Mouse (Mus musculus): ENCODE measurements around the gene Pank4. TPM values are rescaled to one million over a fixed set of nuclear protein-coding genes. Genes with fewer than 3 reads are reported as not detected.
A peak's percentile ranks its signal among the peaks of the same experiment; 100 is the strongest.

Gene Pank4
- polyA plus RNA-seq, 1 experiment from 2014 or later = 42.0 TPM

- ATAC-seq = no peak
- Histone ChIP-seq H3K27me3 (peaks cover 23% of the 10 kb centered on the region), H3K9me3 (no peaks in the 10 kb centered on the region), H3K36me3 (peaks cover 52% of the 10 kb centered on the region), H3K4me1 (replicated peaks) (peaks cover 22% of the 10 kb centered on the region), H3K9ac (replicated peaks) (no peak overlapping the region), H3K4me2 (replicated peaks) (no peak overlapping the region), H3K4me3 (replicated peaks) (no peak overlapping the region), H3K27ac (no peak overlapping the region)
- WGBS = 87% methylated on average over 6 of the region's 6 CpGs
Measured at GRCm38 (mm10) chr4:154981076-154981475, 17.2 kb downstream of the Pank4 start.

GRCm38 (mm10) chr4:154981530-154981929, 17.6 kb downstream of the Pank4 start:
- peak; percentile 68 for ATAC-seq
- Histone ChIP-seq H3K36me3 (peaks cover 47% of the 10 kb centered on the region), H3K4me3 (replicated peaks) (no peak overlapping the region), H3K4me1 (replicated peaks) (peaks cover 26% of the 10 kb centered on the region), H3K9me3 (no peaks in the 10 kb centered on the region), H3K27ac (no peak overlapping the region), H3K27me3 (peaks cover 23% of the 10 kb centered on the region), H3K4me2 (replicated peaks) (no peak overlapping the region), H3K9ac (replicated peaks) (no peak overlapping the region)
- 43% methylated on average over 7 of the region's 7 CpGs for WGBS

GRCm38 (mm10) chr4:154982247-154983120, 18.6 kb downstream of the Pank4 start:
- Histone ChIP-seq H3K4me1 (replicated peaks) (peaks cover 26% of the 10 kb centered on the region), H3K9ac (replicated peaks) (no peak overlapping the region), H3K36me3 (peaks cover 38% of the 10 kb centered on the region), H3K4me2 (replicated peaks) (no peak overlapping the region), H3K9me3 (no peaks in the 10 kb centered on the region), H3K27me3 (peaks cover 25% of the 10 kb centered on the region), H3K27ac (no peak overlapping the region), H3K4me3 (replicated peaks) (no peak overlapping the region)
- no peak for ATAC-seq
- 81% methylated on average over 19 of the region's 19 CpGs for WGBS

- Histone ChIP-seq H3K9ac (replicated peaks) (peak overlapping the region; percentile 29; the same call in 1 of the 2 replicates), H3K9me3 (no peaks in the 10 kb centered on the region), H3K27ac (no peak overlapping the region), H3K27me3 (peaks cover 25% of the 10 kb centered on the region), H3K4me2 (replicated peaks) (no peak overlapping the region), H3K4me3 (replicated peaks) (no peak overlapping the region), H3K4me1 (replicated peaks) (peaks cover 26% of the 10 kb centered on the region), H3K36me3 (peaks cover 25% of the 10 kb centered on the region)
- 16% methylated on average over 24 of the region's 24 CpGs for WGBS
- no peak for ATAC-seq
Measured at GRCm38 (mm10) chr4:154983767-154984166, 19.8 kb downstream of the Pank4 start.

GRCm38 (mm10) chr4:154985151-154985777, 21.3 kb downstream of the Pank4 start:
- Histone ChIP-seq H3K36me3 (peaks cover 10% of the 10 kb centered on the region), H3K27ac (no peak overlapping the region), H3K9ac (replicated peaks) (no peak overlapping the region), H3K4me2 (replicated peaks) (no peak overlapping the region), H3K4me1 (replicated peaks) (peaks cover 26% of the 10 kb centered on the region), H3K9me3 (no peaks in the 10 kb centered on the region), H3K4me3 (replicated peaks) (no peak overlapping the region), H3K27me3 (peaks cover 25% of the 10 kb centered on the region)
- WGBS = 54% methylated on average over 5 of the region's 5 CpGs
- ATAC-seq = no peak

- peak; percentile 14 for ATAC-seq
Measured at GRCm38 (mm10) chr4:154986096-154986495, 22.2 kb downstream of the Pank4 start.

GRCm38 (mm10) chr4:154986750-154987149, 22.8 kb downstream of the Pank4 start:
- H3K27me3 ChIP-seq = peaks cover 25% of the 10 kb centered on the region
- peaks cover 26% of the 10 kb centered on the region for H3K4me1 ChIP-seq (replicated peaks)
- H3K9me3 ChIP-seq = no peaks in the 10 kb centered on the region
- H3K36me3 ChIP-seq = no peaks in the 10 kb centered on the region
- no peak overlapping the region for H3K4me2 ChIP-seq (replicated peaks)
- no peak for ATAC-seq
- H3K4me3 ChIP-seq (replicated peaks) = no peak overlapping the region
- WGBS = 63% methylated on average over 15 of the region's 15 CpGs
- H3K27ac ChIP-seq = no peak overlapping the region
- no peak overlapping the region; the same call in 1 of the 2 replicates for H3K9ac ChIP-seq (replicated peaks)

More at GRCm38 (mm10) chr4:154986096-154986495, 22.2 kb downstream of the Pank4 start:
- peaks cover 25% of the 10 kb centered on the region for H3K27me3 ChIP-seq
- peaks cover 26% of the 10 kb centered on the region for H3K4me1 ChIP-seq (replicated peaks)
- whole genome bisulfite sequencing = 20% methylated on average over 17 of the region's 17 CpGs
- no peak overlapping the region for H3K27ac ChIP-seq
- H3K4me2 ChIP-seq (replicated peaks) = 0 out of 2 replicates have a peak overlapping the region, but pooled peaks have one; percentile 10
- peaks cover 2% of the 10 kb centered on the region for H3K36me3 ChIP-seq
- H3K4me3 ChIP-seq (replicated peaks) = no peak overlapping the region
- H3K9ac ChIP-seq (replicated peaks) = peak overlapping the region; percentile 37; the same call in 1 of the 2 replicates
- H3K9me3 ChIP-seq = no peaks in the 10 kb centered on the region

GRCm38 (mm10) chr4:154994876-154995275, 31.0 kb downstream of the Pank4 start:
- H3K27ac ChIP-seq = no peak overlapping the region
- peaks cover 10% of the 10 kb centered on the region for H3K4me1 ChIP-seq (replicated peaks)
- H3K9ac ChIP-seq (replicated peaks) = no peak overlapping the region
- no peak overlapping the region for H3K4me3 ChIP-seq (replicated peaks)
- no peaks in the 10 kb centered on the region for H3K9me3 ChIP-seq
- no peak overlapping the region for H3K4me2 ChIP-seq (replicated peaks)
- 57% methylated on average over 4 of the region's 4 CpGs for WGBS
- 0 out of 2 replicates have a peak, but pooled peaks cover 2% of the 10 kb centered on the region for H3K27me3 ChIP-seq
- no peaks in the 10 kb centered on the region for H3K36me3 ChIP-seq
- ATAC-seq = no peak

- H3K27ac ChIP-seq = peak overlapping the region; percentile 44; the same call in 1 of the 2 replicates
- 31% methylated on average over 8 of the region's 8 CpGs for WGBS
- ATAC-seq = 0 out of 2 replicates have a peak, but pooled peaks have one; percentile 49
Measured at GRCm38 (mm10) chr4:154996572-154997154, 32.7 kb downstream of the Pank4 start.

GRCm38 (mm10) chr4:154999379-154999778, 35.5 kb downstream of the Pank4 start:
- Histone ChIP-seq H3K27ac (no peak overlapping the region), H3K4me3 (replicated peaks) (no peak overlapping the region), H3K27me3 (0 out of 2 replicates have a peak, but pooled peaks cover 2% of the 10 kb centered on the region), H3K4me2 (replicated peaks) (no peak overlapping the region), H3K4me1 (replicated peaks) (peaks cover 10% of the 10 kb centered on the region), H3K9me3 (no peaks in the 10 kb centered on the region), H3K9ac (replicated peaks) (no peak overlapping the region), H3K36me3 (no peaks in the 10 kb centered on the region; the same call in 1 of the 2 replicates)
- ATAC-seq = no peak
- 88% methylated on average over 5 of the region's 5 CpGs for WGBS

More at GRCm38 (mm10) chr4:154996572-154997154, 32.7 kb downstream of the Pank4 start:
- Histone ChIP-seq H3K36me3 (no peaks in the 10 kb centered on the region; the same call in 1 of the 2 replicates), H3K9ac (replicated peaks) (0 out of 2 replicates have a peak overlapping the region, but pooled peaks have one; percentile 4), H3K27me3 (0 out of 2 replicates have a peak, but pooled peaks cover 2% of the 10 kb centered on the region), H3K4me1 (replicated peaks) (peaks cover 10% of the 10 kb centered on the region), H3K4me2 (replicated peaks) (no peak overlapping the region), H3K9me3 (no peaks in the 10 kb centered on the region), H3K4me3 (replicated peaks) (no peak overlapping the region)

GRCm38 (mm10) chr4:155005278-155005677, 41.4 kb downstream of the Pank4 start:
- Histone ChIP-seq H3K36me3 (no peaks in the 10 kb centered on the region; the same call in 1 of the 2 replicates), H3K9ac (replicated peaks) (no peak overlapping the region), H3K9me3 (no peaks in the 10 kb centered on the region), H3K4me3 (replicated peaks) (no peak overlapping the region), H3K4me2 (replicated peaks) (no peak overlapping the region), H3K27me3 (no peaks in the 10 kb centered on the region; the same call in 1 of the 2 replicates), H3K4me1 (replicated peaks) (no peaks in the 10 kb centered on the region; the same call in none of the 2 replicates), H3K27ac (no peak overlapping the region)
- ATAC-seq = no peak
- 97% methylated on average over 3 of the region's 3 CpGs for WGBS

Data from midbrain, embryonic 13.5 days (tissue).